Mouse (Mus musculus) ovary, postnatal 14 days (tissue): Measurements from ENCODE around the gene Ctsw.

Source experiments
- DNase-seq: peaks from one replicate; pipeline ENCODE4 v3.0.0; 2022; ENCODE audit warnings: low spot score

The Ctsw gene

DNA sequence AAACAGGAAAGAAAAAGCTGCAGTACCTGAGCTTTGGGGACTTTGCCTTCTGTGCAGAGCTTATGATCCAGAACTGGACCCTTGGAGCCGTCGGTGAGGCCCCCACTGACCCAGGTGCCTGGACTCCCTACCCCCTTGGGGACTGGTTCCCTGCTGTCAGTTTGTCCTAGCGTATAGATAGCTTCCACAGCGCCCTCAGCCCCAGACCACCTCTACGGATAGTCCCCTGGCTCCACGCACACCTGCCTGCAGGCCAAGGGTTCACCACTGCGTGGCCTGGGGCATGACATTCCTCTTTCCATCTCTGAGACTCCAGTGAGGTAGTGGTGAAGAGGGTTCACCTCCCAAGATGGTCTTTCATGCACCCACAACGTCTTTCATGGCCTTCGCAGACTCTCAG lies 5.1 kb downstream of the Ctsw start:
- DNase-seq: no peak

DNA sequence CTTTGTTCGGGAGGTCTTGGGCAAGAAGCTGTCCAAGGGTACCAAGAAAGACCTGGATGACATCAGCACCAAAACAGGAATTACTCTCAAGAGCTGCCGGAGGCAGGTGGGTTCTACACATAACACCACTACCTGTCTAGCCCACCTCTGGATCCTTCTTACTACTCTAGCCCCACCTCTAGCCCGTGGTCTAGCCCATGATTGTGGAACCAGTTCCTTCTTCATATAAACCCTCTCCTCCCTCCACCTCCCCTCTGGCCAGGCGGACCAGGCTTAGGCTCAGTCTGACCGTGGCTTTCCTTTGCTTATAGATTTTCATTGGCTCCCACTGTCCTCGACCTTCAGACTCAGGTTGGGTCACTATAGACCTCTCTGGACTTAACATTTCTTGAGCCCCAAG lies 6.9 kb downstream of the Ctsw start:
- DNase-seq: peak; percentile 0

- peak; percentile 87 for DNase-seq
These were observed 7.8 kb downstream of the Ctsw start, which contains the start of gene Fibp for GRCm38 (mm10) chr19:5460465-5460911. Gene Fibp (plus strand): TSS chr19:5460615.

DNA sequence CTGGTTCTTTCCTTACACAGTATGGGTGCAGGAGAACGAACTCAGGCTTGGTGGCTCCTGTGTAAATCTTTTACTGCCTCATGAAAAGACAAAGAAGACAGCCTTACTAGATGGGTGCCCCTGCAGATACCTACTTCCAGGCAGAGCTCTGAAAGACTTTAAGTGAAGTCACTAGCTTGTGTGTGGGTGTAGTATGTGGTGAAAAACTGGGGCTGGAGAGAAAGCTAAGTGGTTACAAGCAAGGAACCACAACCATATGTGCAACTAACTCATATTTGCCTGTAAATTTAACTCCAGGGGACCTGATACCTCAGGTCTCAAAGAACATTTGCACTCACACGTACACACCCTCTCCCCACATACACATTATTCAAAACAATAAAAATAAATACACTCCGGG lies 8.4 kb downstream of the Ctsw start:
- no peak for DNase-seq

DNA sequence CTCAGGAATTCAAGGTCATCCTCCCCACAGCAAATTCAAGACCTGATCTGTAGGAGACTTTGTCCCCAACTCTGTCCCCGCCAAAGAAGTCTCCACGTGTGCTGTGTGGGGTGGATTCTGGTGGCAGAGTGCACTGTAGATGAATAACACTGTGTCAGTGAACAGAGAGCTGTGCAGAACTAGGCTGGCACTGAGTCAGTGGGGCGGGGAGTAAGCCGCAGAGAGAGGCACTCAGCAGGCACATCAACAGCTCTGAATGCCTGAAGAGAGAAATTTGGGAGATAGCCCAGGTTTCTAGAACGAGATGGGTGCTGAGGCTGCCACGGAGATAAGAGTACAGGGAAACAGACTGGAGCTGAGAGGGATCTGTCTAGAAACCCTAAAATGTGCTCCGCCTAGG lies 9.3 kb downstream of the Ctsw start:
- DNase-seq: no peak

GRCm38 (mm10) chr19:5457746-5458442 lies 10.4 kb downstream of the Ctsw start, which contains the start of gene Ccdc85b:
Gene Ccdc85b (minus strand): TSS chr19:5457894.
- DNase-seq: no peak

GRCm38 (mm10) chr19:5456922-5457745 lies 11.2 kb downstream of the Ctsw start:
- peak; percentile 89 for DNase-seq

GRCm38 (mm10) chr19:5456241-5456921 lies 11.9 kb downstream of the Ctsw start:
- DNase-seq: no peak

- DNase-seq: no peak
These were observed 12.7 kb downstream of the Ctsw start for GRCm38 (mm10) chr19:5455568-5455967.

DNA sequence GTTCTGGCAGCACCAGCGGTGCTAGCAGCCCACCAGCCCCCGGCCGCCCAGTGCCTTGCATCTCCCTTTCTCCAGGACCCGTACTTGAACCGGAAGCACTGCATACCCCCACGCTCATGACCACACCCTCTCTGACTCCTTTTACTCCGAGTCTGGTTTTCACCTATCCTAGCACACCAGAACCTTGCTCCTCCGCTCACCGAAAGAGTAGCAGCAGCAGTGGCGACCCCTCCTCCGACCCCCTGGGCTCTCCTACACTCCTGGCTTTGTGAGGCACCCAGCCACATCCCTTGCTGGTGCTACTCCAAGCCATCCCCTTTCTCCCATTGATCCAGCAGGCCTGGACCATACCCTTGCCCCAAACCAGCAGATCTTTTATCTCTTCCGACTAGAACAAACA lies 13.3 kb downstream of the Ctsw start:
- DNase-seq: no peak

GRCm38 (mm10) chr19:5451766-5452165 lies 16.5 kb downstream of the Ctsw start:
- DNase-seq: no peak

DNA sequence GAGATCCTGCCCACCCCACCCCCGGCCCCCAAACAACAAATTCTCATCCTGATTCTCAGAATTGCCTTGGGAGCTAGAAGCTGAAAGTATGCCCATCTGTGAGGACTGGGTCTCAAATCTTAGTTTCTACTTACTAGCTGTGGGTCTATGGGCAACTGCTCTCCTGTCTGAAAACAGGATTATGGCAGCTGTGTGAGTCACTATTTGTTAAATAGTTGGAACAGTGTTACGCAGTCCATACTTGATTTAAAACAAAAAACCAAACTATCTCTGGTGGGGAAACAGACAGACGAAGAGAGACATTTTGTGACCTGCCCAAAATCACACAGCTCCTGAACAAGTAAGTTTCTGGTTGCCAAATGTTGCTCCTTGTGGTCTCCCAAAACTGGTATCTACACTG lies 18.6 kb downstream of the Ctsw start:
- DNase-seq: no peak

DNA sequence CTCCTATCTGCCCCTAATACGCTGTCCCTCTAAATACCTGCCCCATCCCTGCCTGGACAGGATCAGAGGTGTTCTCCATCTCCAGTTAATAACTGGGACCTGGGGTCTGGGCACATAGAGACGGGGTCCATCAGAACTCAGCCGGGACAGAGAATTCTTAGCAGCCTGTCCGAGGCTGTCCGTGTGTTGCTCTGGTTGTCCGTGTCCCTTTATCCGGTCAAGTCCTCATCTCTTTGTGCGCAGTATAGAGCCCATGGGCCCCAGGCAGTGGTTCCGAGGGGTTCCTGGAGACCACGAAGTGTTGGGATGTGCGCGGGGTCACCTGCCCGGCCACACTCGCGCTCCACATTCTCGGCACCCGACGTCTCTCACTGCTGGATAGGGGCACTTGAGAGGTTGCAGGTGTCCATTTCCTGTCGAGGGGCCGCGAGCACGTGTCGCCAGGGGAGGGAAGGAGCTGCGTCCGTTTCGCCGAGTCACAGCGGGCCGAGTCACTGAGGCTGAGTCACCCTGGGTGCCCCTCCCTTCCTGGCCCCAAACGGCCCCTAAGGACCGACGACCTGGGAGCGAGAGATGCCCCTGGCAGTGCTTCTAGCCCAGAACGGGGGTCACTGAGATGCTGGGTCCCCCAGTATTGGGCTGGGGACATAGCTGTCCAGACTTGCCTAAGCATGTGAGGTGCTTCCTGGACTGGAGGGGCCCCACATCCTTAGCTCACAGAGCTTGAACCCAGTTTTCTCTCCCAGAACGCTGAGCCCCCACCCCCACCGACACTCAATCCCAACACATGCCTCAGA lies 19.8 kb downstream of the Ctsw start:
- DNase-seq: no peak

- DNase-seq: peak; percentile 63
These were observed 20.6 kb downstream of the Ctsw start, which contains the start of gene Fosl1 for GRCm38 (mm10) chr19:5447515-5448353. Gene Fosl1 (plus strand): TSS chr19:5447547.

- DNase-seq: no peak
These were observed 22.6 kb downstream of the Ctsw start for GRCm38 (mm10) chr19:5445747-5446146.

DNA sequence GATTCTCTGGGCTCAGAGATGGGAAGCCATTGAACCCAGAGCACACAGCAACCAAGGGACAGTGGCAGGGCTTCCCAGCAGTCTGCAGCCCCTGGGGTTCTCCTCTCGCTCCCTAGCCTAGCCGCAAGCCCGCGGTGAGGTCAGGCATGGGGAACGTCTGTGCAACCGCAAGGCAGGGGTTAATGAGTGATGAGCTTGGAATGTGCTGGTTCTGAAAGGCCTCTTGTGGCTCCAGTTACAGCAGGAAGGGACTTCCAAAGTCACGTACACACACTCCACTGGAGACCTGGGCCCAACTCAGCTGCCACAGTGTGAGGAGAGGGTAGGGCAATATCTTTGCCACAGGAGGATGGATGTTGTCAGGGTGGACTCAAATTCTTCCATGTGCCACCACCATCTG lies 23.4 kb downstream of the Ctsw start:
- DNase-seq: no peak

DNA sequence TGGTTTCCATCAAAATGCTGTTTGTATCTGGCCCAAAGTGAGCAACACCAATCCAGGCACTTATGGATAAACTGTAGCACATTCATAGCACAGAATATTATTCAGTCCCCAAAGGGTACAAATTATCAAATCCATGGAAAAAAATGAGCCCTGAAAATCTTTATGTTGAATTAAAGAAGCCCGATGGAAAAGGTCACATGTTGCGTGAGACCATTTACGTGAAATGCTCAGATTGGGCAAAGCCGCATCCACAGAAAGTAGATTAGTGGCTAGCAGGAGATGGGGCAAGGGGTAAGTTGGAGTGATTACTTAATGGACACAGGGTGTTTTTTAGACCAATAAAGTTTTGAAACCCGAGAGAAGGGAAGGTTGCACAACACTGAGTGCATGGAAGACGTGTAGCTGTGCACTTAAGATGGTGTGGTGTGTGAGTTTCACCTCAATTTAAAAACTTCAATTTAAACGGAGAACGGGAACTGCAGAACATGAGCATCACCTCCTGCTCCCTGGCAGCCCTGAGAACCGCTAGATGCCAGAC lies 23.9 kb downstream of the Ctsw start:
- DNase-seq: no peak

- DNase-seq: no peak
These were observed 34.4 kb downstream of the Ctsw start for GRCm38 (mm10) chr19:5433951-5434350.

DNA sequence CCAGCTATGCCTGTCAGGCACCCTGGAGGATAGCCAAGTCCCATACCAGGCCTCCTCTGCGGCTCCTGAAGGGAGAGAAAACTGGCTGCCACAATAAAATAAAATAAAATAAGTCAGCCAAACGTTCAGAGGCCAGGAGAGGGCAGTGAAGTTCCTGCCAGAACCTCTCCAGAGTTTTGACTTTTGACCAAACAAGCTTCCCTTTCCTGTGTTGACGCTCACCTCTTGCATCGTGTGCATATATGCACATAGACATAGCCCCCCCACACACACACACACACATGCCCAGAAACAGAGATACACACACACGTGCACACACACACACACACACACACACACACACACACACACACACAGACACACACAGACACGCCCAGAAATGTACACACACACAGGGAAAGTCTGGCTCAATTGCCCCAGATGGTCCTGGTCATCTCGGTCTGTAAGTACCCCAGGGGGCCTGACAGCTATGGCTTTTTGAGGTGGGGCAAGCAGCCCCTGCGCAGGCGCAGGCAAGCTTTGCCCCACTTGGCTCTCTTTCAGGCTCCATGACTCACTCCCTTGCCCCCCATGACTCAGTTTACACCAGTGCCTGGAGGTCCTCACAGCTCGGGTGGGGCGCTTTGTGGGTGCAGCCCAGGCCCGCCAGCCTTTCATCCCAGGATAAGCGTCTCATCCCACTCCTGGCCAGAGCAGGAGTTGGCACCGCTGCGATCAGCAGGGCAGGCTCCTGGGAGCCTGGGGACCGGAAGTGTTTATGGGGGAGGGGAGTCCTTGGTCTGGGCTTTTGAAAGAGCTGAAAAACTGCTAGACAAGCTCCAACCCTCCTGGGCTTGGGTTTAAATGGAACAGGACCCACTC lies 35.1 kb downstream of the Ctsw start:
- peak; percentile 44 for DNase-seq
